Mouse (Mus musculus): ENCODE data around the gene Lyl1.
"Not testable (repeated sequence)": the region's sequence is repeated elsewhere in the genome, so short reads cannot be mapped to it uniquely, and the experiment has no call there.

Lyl1 gene

DNA sequence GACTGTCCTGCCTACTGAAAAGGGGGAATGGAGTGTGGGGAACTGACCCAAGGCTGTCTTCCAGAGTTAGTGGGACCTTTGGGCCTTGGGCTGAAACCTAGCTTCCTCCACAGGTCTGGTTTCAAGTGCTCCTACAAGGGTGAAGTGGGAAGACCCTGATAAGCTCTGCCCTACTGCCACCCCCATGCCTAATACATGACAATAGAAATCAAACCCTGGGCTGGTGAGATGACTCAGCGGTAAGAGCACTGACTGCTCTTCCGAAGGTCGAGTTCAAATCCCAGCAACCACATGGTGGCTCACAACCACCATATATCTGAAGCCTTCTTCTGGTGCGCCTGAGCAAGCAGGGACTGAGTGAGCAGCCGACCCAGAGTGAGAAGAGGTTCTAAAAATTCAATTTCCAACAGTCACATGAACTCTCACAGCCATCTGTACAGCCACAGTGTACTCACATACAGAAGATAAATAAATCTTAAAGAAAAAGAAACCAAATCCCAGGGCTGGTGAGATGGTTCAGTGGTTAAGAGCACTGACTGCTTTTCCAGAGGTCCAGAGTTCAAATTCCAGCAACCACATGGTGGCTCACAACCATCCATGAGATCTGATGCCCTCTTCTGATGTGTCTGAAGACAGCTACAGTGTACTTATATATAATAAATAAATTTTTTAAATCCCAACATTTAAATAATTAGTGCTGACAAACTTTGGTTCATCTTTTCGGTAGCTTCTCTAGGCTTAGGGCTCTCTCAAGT is 32.3 kb upstream of the Lyl1 start:
- DNase-seq (ENCODE audit: low read depth, low spot score), result no peak

- DNase-seq (ENCODE audit: low read depth, low spot score), result not testable (repeated sequence)
Measured at GRCm38 (mm10) chr8:84670295-84671006, 30.8 kb upstream of the Lyl1 start.

GRCm38 (mm10) chr8:84677305-84677704 is 24.0 kb upstream of the Lyl1 start:
- no peak for DNase-seq (ENCODE audit: low read depth, low spot score)

- DNase-seq (ENCODE audit: low read depth, low spot score), result peak; percentile 71
Measured at GRCm38 (mm10) chr8:84681476-84681875, 19.8 kb upstream of the Lyl1 start.

DNA sequence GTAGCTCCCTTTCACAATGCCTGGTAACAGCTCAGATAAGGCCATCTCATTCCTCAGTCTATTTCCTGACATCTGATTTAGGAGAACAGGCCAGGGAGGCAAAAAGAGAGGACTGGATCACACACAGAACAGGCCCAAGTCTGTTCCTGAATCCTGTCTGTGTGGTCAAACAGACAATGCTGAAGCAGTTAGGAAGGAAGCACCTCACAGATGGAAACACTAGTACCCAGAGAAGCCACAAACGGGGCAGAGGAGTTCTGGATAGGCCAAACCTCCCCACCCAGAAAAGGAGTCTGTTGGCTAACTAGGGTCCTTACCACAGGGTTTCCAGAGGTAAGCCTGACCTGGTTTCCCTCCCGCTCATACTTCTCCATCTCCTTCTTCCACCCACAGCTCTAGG is 19.0 kb upstream of the Lyl1 start:
- DNase-seq (ENCODE audit: low read depth, low spot score), result no peak

GRCm38 (mm10) chr8:84684537-84684936 is 16.7 kb upstream of the Lyl1 start:
- no peak for DNase-seq (ENCODE audit: low read depth, low spot score)

DNA sequence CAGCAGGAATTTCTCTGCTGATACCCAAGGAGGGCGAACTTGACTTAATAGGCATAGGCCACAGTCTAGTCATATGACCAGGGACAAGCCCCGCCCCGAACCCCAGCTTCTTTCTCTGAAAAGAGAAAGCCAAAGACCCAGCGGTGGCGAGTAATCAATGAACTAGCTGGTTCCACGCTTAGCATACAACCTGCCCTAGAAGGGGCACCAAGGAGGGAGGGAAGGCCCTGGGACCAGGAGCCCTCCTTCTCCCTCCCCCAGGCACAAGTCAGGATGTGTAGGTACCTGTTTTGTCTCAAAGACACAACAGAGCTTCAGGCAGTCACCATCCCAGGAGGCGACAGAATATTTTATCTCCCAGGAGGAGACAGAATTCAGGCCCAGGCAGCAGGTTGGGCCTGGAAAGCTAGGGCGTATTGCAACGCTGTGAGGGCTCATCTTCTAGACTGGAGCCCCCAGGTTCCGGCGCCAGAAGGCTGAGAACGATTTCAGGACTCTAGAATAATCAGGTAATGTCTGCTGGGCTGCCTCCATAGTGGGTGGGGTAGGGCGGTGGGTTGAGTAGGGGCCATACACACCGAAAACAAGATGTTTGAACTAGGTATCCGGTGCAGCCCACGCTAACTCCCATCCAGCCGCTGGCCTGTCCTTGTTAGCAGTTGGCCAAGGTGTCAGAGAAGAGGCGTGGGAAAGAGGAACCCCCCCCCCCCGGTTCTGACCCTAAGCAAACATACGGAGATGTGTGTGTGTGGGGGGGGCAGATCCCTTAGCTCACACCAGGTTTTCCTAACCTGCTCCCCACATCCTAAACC is 14.9 kb upstream of the Lyl1 start, which contains the start of gene Trmt1:
Gene Trmt1, plus strand, starts transcription at position 117 of the 812 bp plus-strand sequence.
- peak; percentile 76 for DNase-seq (ENCODE audit: low read depth, low spot score)

DNA sequence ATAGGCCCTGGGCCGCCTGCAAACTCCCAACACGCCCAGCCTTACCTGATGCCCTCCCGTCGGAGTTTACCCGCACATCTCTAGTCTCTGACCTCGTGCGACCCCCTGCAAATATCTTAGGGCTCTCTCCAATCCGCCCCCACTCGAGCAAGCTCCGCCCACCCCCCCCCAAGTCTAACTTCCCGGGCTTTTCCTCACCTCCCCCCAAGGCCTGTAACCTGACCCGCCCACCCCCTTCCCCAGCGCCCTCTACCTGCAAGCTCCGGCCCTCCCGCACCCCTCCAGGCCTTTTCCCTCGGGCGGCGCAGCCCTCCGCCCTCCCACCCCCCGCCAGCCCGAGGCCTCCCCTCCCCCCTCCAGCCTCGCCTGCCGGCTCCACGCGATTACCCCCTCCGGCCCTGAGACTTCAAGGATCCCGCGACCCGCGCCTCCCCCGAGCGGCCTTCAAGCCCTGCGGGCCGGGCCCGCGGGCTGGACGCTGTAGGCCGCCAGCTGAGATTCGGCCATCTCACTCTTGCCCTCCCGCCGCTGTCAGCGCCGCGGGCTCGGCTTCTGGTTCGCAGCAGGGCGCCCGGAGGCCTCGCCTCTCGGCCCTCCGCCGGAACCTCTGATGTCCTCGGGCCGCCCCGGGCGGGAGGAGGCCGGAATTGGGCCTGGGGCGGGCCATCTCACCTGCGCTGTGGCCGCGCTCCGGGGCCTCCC is 14.1 kb upstream of the Lyl1 start:
- peak; percentile 81 for DNase-seq (ENCODE audit: low read depth, low spot score)

- peak; percentile 96 for DNase-seq (ENCODE audit: low read depth, low spot score)
Measured at GRCm38 (mm10) chr8:84687705-84688100, 13.6 kb upstream of the Lyl1 start, which contains the start of gene Nacc1. Gene Nacc1, minus strand, starts transcription at chr8:84687862.

- peak; percentile 95 for DNase-seq (ENCODE audit: low read depth, low spot score)
Measured at GRCm38 (mm10) chr8:84689091-84689915, 12.0 kb upstream of the Lyl1 start.

- no peak for DNase-seq (ENCODE audit: low read depth, low spot score)
Measured at GRCm38 (mm10) chr8:84693332-84693731, 7.9 kb upstream of the Lyl1 start.

DNA sequence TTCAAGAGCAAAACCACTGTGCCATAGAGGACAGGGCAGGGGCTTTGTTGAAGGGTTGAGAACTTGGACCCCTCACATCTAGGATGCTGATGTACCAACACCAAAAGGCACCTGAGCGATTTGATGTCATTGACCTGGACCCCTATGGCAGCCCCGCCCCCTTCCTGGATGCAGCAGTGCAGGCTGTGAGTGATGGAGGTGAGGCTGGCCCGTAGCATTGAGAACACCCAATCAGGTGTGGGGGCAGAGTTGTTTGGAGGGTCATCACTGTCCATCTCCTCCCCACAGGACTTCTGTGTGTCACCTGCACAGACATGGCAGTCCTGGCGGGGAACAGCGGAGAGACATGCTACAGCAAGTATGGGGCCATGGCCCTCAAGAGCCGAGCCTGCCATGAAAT is 6.1 kb upstream of the Lyl1 start:
- no peak for DNase-seq (ENCODE audit: low read depth, low spot score)

DNA sequence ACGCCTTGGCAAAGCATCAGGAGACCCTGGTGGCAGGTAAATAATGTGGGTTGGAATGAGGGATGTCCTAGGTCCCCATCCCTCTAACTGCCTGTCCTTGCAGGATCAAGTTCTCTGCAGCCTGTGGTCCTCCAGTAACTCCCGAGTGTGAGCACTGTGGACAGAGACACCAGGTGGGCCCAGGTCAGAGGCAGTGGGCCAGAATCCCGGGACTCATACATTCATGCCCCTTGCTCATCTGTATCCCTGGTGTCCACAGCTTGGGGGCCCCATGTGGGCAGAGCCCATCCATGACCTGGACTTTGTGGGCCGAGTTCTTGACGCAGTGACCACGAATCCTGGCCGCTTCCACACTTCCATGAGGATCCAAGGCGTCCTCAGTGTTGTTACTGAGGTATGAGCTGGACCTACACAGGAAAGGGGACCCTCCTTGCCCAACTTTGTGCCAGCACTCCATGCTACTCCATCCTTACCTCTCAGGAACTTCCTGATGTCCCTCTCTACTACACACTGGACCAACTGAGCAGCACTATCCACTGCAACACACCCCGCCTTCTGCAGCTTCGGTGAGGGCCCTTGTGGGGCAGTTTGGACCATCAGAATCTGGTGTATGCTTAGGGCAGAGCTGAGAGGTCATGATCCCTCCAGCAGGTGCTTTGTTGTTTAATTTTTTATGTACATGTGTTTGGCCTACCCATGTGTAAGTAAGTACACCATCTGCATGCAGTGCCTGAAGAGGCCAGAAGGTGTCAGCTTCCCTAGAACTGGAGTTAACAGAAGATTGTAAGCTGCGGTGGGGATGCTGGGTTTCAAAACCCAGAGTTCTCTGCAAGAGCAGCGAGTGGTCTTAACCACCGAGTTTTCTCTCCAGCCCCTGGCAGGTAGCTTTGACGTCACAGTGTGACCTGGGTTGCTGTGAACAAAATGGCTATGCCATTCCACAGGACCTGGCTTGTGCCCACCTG is 3.8 kb upstream of the Lyl1 start:
- DNase-seq (ENCODE audit: low read depth, low spot score), result peak; percentile 75

DNA sequence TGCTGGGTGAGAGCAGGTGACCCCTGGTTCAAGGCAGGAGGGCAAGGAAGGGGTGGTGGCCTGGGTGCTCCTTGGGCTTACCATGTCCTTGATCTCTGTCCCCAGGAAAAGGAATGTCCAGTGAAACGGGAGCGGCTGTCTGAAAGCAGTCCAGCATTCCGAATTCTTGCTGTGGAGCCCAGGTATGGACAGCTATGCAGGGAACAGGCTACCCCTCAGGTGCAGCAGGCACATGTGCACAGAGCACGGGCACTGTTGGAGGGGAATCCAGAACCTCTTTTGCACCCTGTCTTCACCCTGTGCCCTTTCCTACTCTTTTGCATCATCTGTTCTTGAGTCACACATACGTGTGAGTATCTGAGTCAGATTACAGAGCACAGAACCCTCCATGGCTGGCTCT is 3.0 kb upstream of the Lyl1 start:
- no peak for DNase-seq (ENCODE audit: low read depth, low spot score)

DNA sequence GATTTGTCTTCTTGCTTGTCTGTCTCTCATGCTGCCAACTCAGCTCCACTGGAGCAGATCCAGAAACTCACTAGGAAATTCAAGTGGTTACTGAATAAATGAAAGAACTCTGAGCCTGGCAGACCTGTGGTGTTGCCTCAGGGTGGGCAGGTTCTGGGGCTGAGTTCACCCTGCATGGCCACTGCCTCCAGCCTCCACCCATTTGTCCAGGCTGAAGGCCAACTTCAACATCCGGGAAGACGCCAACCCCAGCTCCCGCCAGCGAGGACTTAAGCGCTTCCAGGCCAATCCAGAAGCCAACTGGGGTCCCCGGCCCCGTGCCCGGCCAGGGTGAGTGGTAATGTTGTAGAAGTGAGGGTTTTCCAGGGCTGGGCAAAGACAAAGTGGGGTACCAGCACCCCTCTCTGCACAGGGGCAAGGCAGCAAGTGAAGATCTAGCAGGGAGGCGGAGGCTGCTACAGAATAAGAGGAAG is 2.3 kb upstream of the Lyl1 start:
- DNase-seq (ENCODE audit: low read depth, low spot score), result no peak

DNA sequence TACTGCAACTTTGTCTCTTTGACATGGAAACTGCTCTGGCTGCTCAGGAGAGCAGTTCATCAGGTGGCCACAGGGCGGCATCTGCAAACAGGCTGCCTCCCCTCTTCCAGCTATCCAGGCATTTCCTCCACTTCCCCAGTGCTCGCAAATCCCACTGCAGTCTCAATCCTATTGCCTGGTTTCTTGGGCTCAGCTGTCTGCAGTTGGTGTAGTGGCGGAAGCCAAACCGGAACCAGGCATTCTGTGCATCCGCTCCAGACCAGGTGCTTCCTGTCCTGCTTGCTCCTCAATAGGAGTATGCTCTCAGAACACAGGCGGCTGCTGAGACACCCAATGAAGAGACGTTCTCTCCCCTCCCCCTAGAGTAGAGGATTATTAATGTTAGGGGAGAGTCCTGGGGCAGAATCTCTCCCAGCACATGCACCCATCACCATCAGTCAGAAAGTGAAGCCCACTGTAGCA is 1.4 kb upstream of the Lyl1 start:
- peak; percentile 87 for DNase-seq (ENCODE audit: low read depth, low spot score)

- no peak for DNase-seq (ENCODE audit: low read depth, low spot score)
Measured at GRCm38 (mm10) chr8:84700526-84700925, 731 bp upstream of the Lyl1 start.

GRCm38 (mm10) chr8:84702561-84702960 is 1.3 kb downstream of the Lyl1 start:
- no peak for DNase-seq (ENCODE audit: low read depth, low spot score)

- no peak for DNase-seq (ENCODE audit: low read depth, low spot score)
Measured at GRCm38 (mm10) chr8:84702963-84703465, 1.8 kb downstream of the Lyl1 start.
